Mouse (Mus musculus) thymus, adult 2 months (tissue): Measurements from ENCODE around the gene Mtf1. TPM values are rescaled to one million over a fixed set of nuclear protein-coding genes. Genes with fewer than 3 reads are reported as not detected.
A peak's percentile ranks its signal among the peaks of the same experiment; 100 is the strongest.

Experiments
- DNase-seq: peaks from one replicate; pipeline ENCODE4 v3.0.0; 2021
- H3K27ac ChIP-seq: fragments of 200-500 bp; 2 replicates; pipeline ENCODE4 v1.5.1; 2012; ENCODE audit warnings: low read length, control low read depth; ENCODE audit not compliant: control insufficient read depth, insufficient read depth
- H3K27me3 ChIP-seq: fragments of 200-500 bp; 2 replicates; pipeline ENCODE4 v1.6.1; 2012; ENCODE audit warnings: mild to moderate bottlenecking, low read length, moderate library complexity, mixed read lengths; ENCODE audit not compliant: control insufficient read depth, insufficient read depth
- H3K36me3 ChIP-seq: fragments of 200-500 bp; 2 replicates; pipeline ENCODE4 v1.6.1; 2012; ENCODE audit warnings: mild to moderate bottlenecking, low read length, moderate library complexity; ENCODE audit not compliant: control insufficient read depth, insufficient read depth
- H3K4me1 ChIP-seq: fragments of 200-500 bp; replicated peaks from 2 replicates; pipeline ENCODE4 v1.6.1; 2012; ENCODE audit warnings: low read length; ENCODE audit not compliant: control insufficient read depth, insufficient read depth
- H3K4me3 ChIP-seq: fragments of 200-500 bp; 2 replicates; pipeline ENCODE4 v1.5.1; 2012; ENCODE audit warnings: mild to moderate bottlenecking, low read length, control low read depth, moderate library complexity; ENCODE audit not compliant: control insufficient read depth, insufficient read depth
- CTCF ChIP-seq: fragments of 200-500 bp; IDR thresholded peaks from 2 replicates; pipeline ENCODE4 v1.5.1; 2012; ENCODE audit warnings: mild to moderate bottlenecking, control low read depth, low read length, moderate library complexity, borderline replicate concordance; ENCODE audit not compliant: control insufficient read depth, poor library complexity, insufficient read depth; ENCODE audit errors: extremely low read depth
- POLR2A ChIP-seq: fragments of 200-500 bp; IDR thresholded peaks from 2 replicates; pipeline ENCODE4 v1.6.1; 2012; ENCODE audit warnings: mild to moderate bottlenecking, low read length, control low read depth, moderate library complexity; ENCODE audit not compliant: control insufficient read depth, poor library complexity, insufficient read depth; ENCODE audit errors: extremely low read depth
- WGBS: fragments of 180-500 bp; shearing (Covaris S2); methylation state at CpG from one replicate; pipeline ENCODE4 v1.1.7; 2018; 5-methylcytosine and 5-hydroxymethylcytosine counted together
- polyA plus RNA-seq: library from polyadenylated mRNA; depleted of rRNA; stranded (reverse); fragments of >200 nt; gene quantifications from 2 replicates; pipeline ENCODE4 v1.2.3, GENCODE M21; 2012

Gene Mtf1
- polyA plus RNA-seq, 1 experiment: 10.4 TPM

GRCm38 (mm10) chr4:124850261-124850913, 48.5 kb downstream of the Mtf1 start, which contains the start of gene Yrdc:
Gene Yrdc (plus strand): TSS chr4:124850679.
- TF ChIP-seq POLR2A: peak; percentile 81
- peak; percentile 53; the same call in 1 of the 2 replicates for TF ChIP-seq CTCF
- peaks cover 16% of the 10 kb centered on the region for H3K4me1 ChIP-seq
- under 1% methylated on average over 75 of the region's 90 CpGs for whole genome bisulfite sequencing

GRCm38 (mm10) chr4:124850933-124851658, 49.2 kb downstream of the Mtf1 start, which contains the start of gene 1110065P20Rik:
Gene 1110065P20Rik (minus strand): TSS chr4:124851196.
- peak; percentile 77 for DNase-seq
- peak within 1 kb of the TSS; percentile 93 for H3K4me3 ChIP-seq
- WGBS: under 1% methylated on average over 75 of the region's 75 CpGs
- TF ChIP-seq POLR2A (no peak), CTCF (no peak)
- H3K27ac ChIP-seq: no peak within 1 kb of the TSS
- peaks cover 10% of the 10 kb centered on the region for H3K36me3 ChIP-seq
- H3K4me1 ChIP-seq: peaks cover 16% of the 10 kb centered on the region
- no peaks in the 10 kb centered on the region for H3K27me3 ChIP-seq

More at GRCm38 (mm10) chr4:124850261-124850913, 48.5 kb downstream of the Mtf1 start, which contains the start of gene Yrdc:
- peak; percentile 93 for DNase-seq
- Histone ChIP-seq H3K36me3 (peaks cover 10% of the 10 kb centered on the region), H3K27ac (no peak within 1 kb of the TSS), H3K27me3 (no peaks in the 10 kb centered on the region), H3K4me3 (peak within 1 kb of the TSS; percentile 93)

GRCm38 (mm10) chr4:124856294-124856693, 54.4 kb downstream of the Mtf1 start:
- Histone ChIP-seq H3K36me3 (peaks cover 10% of the 10 kb centered on the region), H3K27ac (no peak overlapping the region), H3K27me3 (peaks cover 4% of the 10 kb centered on the region; the same call in 1 of the 2 replicates), H3K4me1 (peaks cover 7% of the 10 kb centered on the region), H3K4me3 (no peak overlapping the region)
- DNase-seq: no peak
- no peak for TF ChIP-seq POLR2A
- TF ChIP-seq CTCF: no peak
- 98% methylated on average over 8 of the region's 8 CpGs for WGBS

GRCm38 (mm10) chr4:124858370-124858769, 56.5 kb downstream of the Mtf1 start:
- DNase-seq: no peak
- Histone ChIP-seq H3K27ac (no peak overlapping the region), H3K4me1 (peaks cover 6% of the 10 kb centered on the region; the same call in 1 of the 2 replicates), H3K4me3 (no peak overlapping the region), H3K27me3 (peaks cover 7% of the 10 kb centered on the region; the same call in 1 of the 2 replicates), H3K36me3 (peaks cover 10% of the 10 kb centered on the region)
- TF ChIP-seq CTCF (no peak), POLR2A (no peak)
- 90% methylated on average over 5 of the region's 5 CpGs for WGBS

GRCm38 (mm10) chr4:124860446-124860845, 58.5 kb downstream of the Mtf1 start:
- Histone ChIP-seq H3K36me3 (no peaks in the 10 kb centered on the region), H3K27me3 (peaks cover 7% of the 10 kb centered on the region; the same call in 1 of the 2 replicates), H3K27ac (no peak overlapping the region), H3K4me3 (no peak overlapping the region), H3K4me1 (peaks cover 6% of the 10 kb centered on the region; the same call in 1 of the 2 replicates)
- WGBS: 18% methylated on average over 7 of the region's 7 CpGs
- TF ChIP-seq POLR2A (no peak), CTCF (no peak)
- DNase-seq: peak; percentile 44

GRCm38 (mm10) chr4:124861283-124862188, 59.6 kb downstream of the Mtf1 start, which contains the start of gene Maneal:
Gene Maneal (minus strand): TSS chr4:124862171.
- 8% methylated on average over 77 of the region's 77 CpGs for WGBS
- no peak for TF ChIP-seq CTCF
- TF ChIP-seq POLR2A: no peak

More at GRCm38 (mm10) chr4:124861283-124862188, 59.6 kb downstream of the Mtf1 start, which contains the start of gene Maneal:
- H3K4me1 ChIP-seq: peaks cover 6% of the 10 kb centered on the region; the same call in 1 of the 2 replicates
- peaks cover 7% of the 10 kb centered on the region; the same call in 1 of the 2 replicates for H3K27me3 ChIP-seq
- DNase-seq: no peak
- H3K36me3 ChIP-seq: no peaks in the 10 kb centered on the region
- peak within 1 kb of the TSS; percentile 34 for H3K4me3 ChIP-seq
- H3K27ac ChIP-seq: no peak within 1 kb of the TSS
